Mouse (Mus musculus) hindbrain, embryonic 14.5 days (tissue): ENCODE data around the gene Atxn1. TPM values are rescaled to one million over a fixed set of nuclear protein-coding genes. Genes with fewer than 3 reads are reported as not detected.

Source experiments
- ATAC-seq: fragments of 200-750 bp; cut with Nextera tagmentation; 2 replicates; pipeline ENCODE4 v1.8.0; 2017; ENCODE audit warnings: moderate number of reproducible peaks, mild to moderate bottlenecking, moderate TSS enrichment, moderate library complexity; ENCODE audit not compliant: low FRiP score
- DNase-seq: peaks from one replicate; pipeline ENCODE4 v3.0.0-alpha.2; 2015; ENCODE audit warnings: low spot score
- H3K27ac ChIP-seq: fragments of 300-500 bp; sonication (generic); 2 replicates; pipeline ENCODE4 v1.5.1; 2014; ENCODE audit warnings: mild to moderate bottlenecking, moderate library complexity
- H3K27me3 ChIP-seq: fragments of 300-500 bp; sonication (generic); 2 replicates; pipeline ENCODE4 v1.6.1; 2014; ENCODE audit warnings: mild to moderate bottlenecking, low read length, mixed read lengths; ENCODE audit not compliant: control insufficient read depth, insufficient read depth
- H3K36me3 ChIP-seq: fragments of 300-500 bp; sonication (generic); replicated peaks from 2 replicates; pipeline ENCODE4 v1.6.1; 2014; ENCODE audit not compliant: control insufficient read depth, insufficient read depth
- H3K4me1 ChIP-seq: fragments of 300-500 bp; sonication (generic); replicated peaks from 2 replicates; pipeline ENCODE4 v1.6.1; 2014; ENCODE audit warnings: antibody characterized with exemption, low read length, mixed read lengths; ENCODE audit not compliant: control insufficient read depth, insufficient read depth
- H3K4me2 ChIP-seq: fragments of 300-500 bp; sonication (generic); replicated peaks from 2 replicates; pipeline ENCODE4 v1.6.1; 2014; ENCODE audit warnings: mild to moderate bottlenecking, moderate library complexity
- H3K4me3 ChIP-seq: fragments of 300-500 bp; sonication (generic); replicated peaks from 2 replicates; pipeline ENCODE4 v1.5.1; 2014; ENCODE audit warnings: mild to moderate bottlenecking, low read length
- H3K9ac ChIP-seq: fragments of 300-500 bp; sonication (generic); 2 replicates; pipeline ENCODE4 v1.6.1; 2014
- H3K9me3 ChIP-seq: fragments of 300-500 bp; sonication (generic); 2 replicates; pipeline ENCODE4 v1.6.1; 2016; ENCODE audit warnings: low read length; ENCODE audit not compliant: control insufficient read depth
- WGBS: fragments of 180-500 bp; shearing (Covaris S2); extraction: QIAGEN DNeasy Blood & Tissue Kit; methylation state at CpG from one replicate; pipeline ENCODE4 v1.1.7; 2014; 5-methylcytosine and 5-hydroxymethylcytosine counted together
- polyA plus RNA-seq: library from polyadenylated mRNA; unstranded; fragments of >200 nt; fragmentation: Nextera tagmentation; extraction: Ambion mirVana; gene quantifications from 2 replicates; pipeline ENCODE4 v1.2.1, GENCODE M21; 2014

The Atxn1 gene
- polyA plus RNA-seq, 1 experiment from 2014 or later, result 8.1 TPM

GRCm38 (mm10) chr13:45868886-45869285 lies 95.9 kb downstream of the Atxn1 start:
- no peaks in the 10 kb centered on the region for H3K27me3 ChIP-seq
- no peak overlapping the region for H3K27ac ChIP-seq
- H3K36me3 ChIP-seq, result no peaks in the 10 kb centered on the region
- WGBS, result 89% methylated on average over 8 of the region's 8 CpGs
- no peak for ATAC-seq
- H3K4me1 ChIP-seq, result no peaks in the 10 kb centered on the region
- H3K4me3 ChIP-seq, result no peak overlapping the region
- H3K4me2 ChIP-seq, result no peak overlapping the region
- no peak for DNase-seq
- H3K9ac ChIP-seq, result no peak overlapping the region
- H3K9me3 ChIP-seq, result no peaks in the 10 kb centered on the region

DNA sequence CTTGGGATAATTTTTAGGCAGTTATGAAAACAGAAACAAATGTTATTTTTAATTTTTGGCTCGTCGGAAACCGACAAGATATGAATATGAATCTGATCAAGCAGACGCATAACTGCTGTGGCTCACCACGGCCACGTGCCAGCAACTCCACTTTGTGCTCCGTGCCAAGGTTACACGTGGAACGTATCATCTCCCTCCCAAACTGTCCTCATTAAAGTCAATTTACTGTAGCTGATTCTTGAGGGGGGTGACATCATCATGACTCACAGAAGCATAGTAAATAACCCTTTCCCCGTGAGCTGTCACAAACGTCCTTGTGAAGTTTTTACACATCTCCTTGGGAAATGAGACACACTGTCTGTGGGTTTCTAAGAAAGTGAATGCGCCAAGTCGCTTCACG lies 97.5 kb downstream of the Atxn1 start:
- WGBS, result 87% methylated on average over 14 of the region's 14 CpGs
- no peak overlapping the region for H3K9ac ChIP-seq
- no peak for ATAC-seq
- H3K36me3 ChIP-seq, result no peaks in the 10 kb centered on the region
- H3K4me3 ChIP-seq, result no peak overlapping the region
- H3K9me3 ChIP-seq, result no peaks in the 10 kb centered on the region
- H3K4me2 ChIP-seq, result no peak overlapping the region
- H3K27me3 ChIP-seq, result no peaks in the 10 kb centered on the region
- no peak overlapping the region for H3K27ac ChIP-seq
- no peak for DNase-seq
- H3K4me1 ChIP-seq, result no peaks in the 10 kb centered on the region; the same call in 1 of the 2 replicates

DNA sequence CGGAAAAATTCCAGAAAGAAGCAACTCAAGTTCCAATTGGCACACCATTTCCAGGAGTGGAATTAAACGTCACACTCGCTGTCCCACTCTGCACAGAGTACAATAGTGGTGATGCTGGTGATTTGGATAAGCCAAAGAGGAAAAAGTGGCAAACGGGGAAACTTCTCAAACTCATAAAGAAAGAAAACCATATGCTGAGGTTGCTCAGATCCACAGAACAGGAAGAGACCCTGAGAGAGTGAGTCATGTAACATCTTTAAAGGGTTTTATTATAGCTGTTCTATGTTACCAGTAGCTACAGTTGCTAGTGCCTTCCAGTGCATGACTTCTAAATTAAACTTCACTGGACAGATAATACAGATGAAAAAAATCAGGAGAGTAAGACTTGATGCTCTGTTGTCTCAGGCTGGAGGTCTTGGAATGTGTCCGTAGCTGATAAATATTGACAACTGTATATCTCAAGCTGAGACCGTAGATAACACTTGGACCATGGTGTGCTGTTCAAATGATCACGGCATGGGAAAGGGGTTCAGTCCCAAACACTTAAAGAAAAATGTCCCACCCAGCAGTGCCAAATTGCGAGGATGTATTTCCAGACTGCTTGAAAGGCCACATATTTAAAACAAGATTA lies 98.1 kb downstream of the Atxn1 start:
- ATAC-seq (no peak), DNase-seq (no peak)
- WGBS, result 93% methylated on average over 8 of the region's 8 CpGs

GRCm38 (mm10) chr13:45865620-45866019 lies 99.2 kb downstream of the Atxn1 start:
- Histone ChIP-seq H3K27ac (no peak overlapping the region), H3K27me3 (no peaks in the 10 kb centered on the region), H3K4me2 (no peak overlapping the region), H3K36me3 (no peaks in the 10 kb centered on the region), H3K9me3 (no peaks in the 10 kb centered on the region), H3K9ac (no peak overlapping the region), H3K4me1 (peaks cover 6% of the 10 kb centered on the region; the same call in 1 of the 2 replicates), H3K4me3 (no peak overlapping the region)
- ATAC-seq, result no peak
- WGBS, result 93% methylated on average over 10 of the region's 10 CpGs
- DNase-seq, result no peak

More for the DNA sequence above, 98.1 kb downstream of the Atxn1 start:
- no peaks in the 10 kb centered on the region; the same call in 1 of the 2 replicates for H3K4me1 ChIP-seq
- no peak overlapping the region for H3K4me3 ChIP-seq
- H3K4me2 ChIP-seq, result no peak overlapping the region
- H3K9me3 ChIP-seq, result no peaks in the 10 kb centered on the region
- H3K36me3 ChIP-seq, result no peaks in the 10 kb centered on the region
- H3K27me3 ChIP-seq, result no peaks in the 10 kb centered on the region
- H3K27ac ChIP-seq, result no peak overlapping the region
- no peak overlapping the region for H3K9ac ChIP-seq

GRCm38 (mm10) chr13:45863779-45864178 lies 101.0 kb downstream of the Atxn1 start:
- H3K36me3 ChIP-seq, result no peaks in the 10 kb centered on the region
- no peak overlapping the region for H3K4me2 ChIP-seq
- H3K9me3 ChIP-seq, result no peaks in the 10 kb centered on the region
- no peak for ATAC-seq
- no peak for DNase-seq
- H3K4me3 ChIP-seq, result no peak overlapping the region
- H3K9ac ChIP-seq, result no peak overlapping the region
- 89% methylated on average over 8 of the region's 8 CpGs for WGBS
- H3K27ac ChIP-seq, result no peak overlapping the region
- H3K4me1 ChIP-seq, result peaks cover 13% of the 10 kb centered on the region; the same call in 1 of the 2 replicates
- H3K27me3 ChIP-seq, result no peaks in the 10 kb centered on the region

GRCm38 (mm10) chr13:45861885-45862605 lies 102.8 kb downstream of the Atxn1 start:
- DNase-seq (no peak), ATAC-seq (no peak)
- H3K4me2 ChIP-seq, result no peak overlapping the region
- peaks cover 13% of the 10 kb centered on the region; the same call in 1 of the 2 replicates for H3K4me1 ChIP-seq
- H3K36me3 ChIP-seq, result no peaks in the 10 kb centered on the region
- 69% methylated on average over 13 of the region's 13 CpGs for WGBS
- H3K27me3 ChIP-seq, result no peaks in the 10 kb centered on the region
- H3K4me3 ChIP-seq, result no peak overlapping the region
- no peak overlapping the region for H3K9ac ChIP-seq
- H3K9me3 ChIP-seq, result no peaks in the 10 kb centered on the region
- H3K27ac ChIP-seq, result no peak overlapping the region

DNA sequence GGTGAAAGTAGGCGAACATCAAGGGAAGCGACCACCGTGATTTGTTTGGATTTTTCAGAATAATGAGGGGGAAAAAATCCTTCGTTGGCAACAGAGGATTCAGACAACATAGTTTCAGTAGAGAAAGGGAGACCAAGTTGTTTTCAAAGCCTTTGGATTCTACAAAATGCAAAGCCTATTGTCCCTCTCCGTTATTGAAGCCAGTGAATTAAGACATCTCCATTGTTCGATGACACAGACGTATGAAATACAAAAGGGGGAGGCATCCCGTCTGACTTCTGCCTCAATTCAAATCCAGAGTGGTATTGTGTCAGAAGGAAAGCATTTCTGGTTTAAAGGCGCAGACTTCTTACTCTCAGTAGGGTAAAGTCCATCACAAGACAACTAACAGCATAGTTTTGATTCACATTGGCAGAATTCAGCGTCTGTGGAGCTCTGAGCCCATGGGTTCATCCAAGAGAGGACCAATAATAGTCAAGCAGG lies 103.7 kb downstream of the Atxn1 start:
- peak; percentile 27 for DNase-seq

GRCm38 (mm10) chr13:45859081-45859709 lies 105.6 kb downstream of the Atxn1 start:
- H3K9me3 ChIP-seq, result no peaks in the 10 kb centered on the region
- H3K4me2 ChIP-seq, result no peak overlapping the region
- WGBS, result 67% methylated on average over 12 of the region's 12 CpGs
- H3K4me3 ChIP-seq, result no peak overlapping the region
- H3K27ac ChIP-seq, result no peak overlapping the region
- peaks cover 13% of the 10 kb centered on the region; the same call in 1 of the 2 replicates for H3K4me1 ChIP-seq
- H3K9ac ChIP-seq, result no peak overlapping the region
- no peaks in the 10 kb centered on the region for H3K36me3 ChIP-seq
- DNase-seq (no peak), ATAC-seq (no peak)
- no peaks in the 10 kb centered on the region for H3K27me3 ChIP-seq

More for the DNA sequence above, 103.7 kb downstream of the Atxn1 start:
- no peaks in the 10 kb centered on the region for H3K9me3 ChIP-seq
- no peak overlapping the region for H3K9ac ChIP-seq
- no peak overlapping the region for H3K4me3 ChIP-seq
- H3K4me1 ChIP-seq, result peaks cover 13% of the 10 kb centered on the region; the same call in 1 of the 2 replicates
- H3K36me3 ChIP-seq, result no peaks in the 10 kb centered on the region
- H3K4me2 ChIP-seq, result no peak overlapping the region
- no peak for ATAC-seq
- H3K27me3 ChIP-seq, result no peaks in the 10 kb centered on the region
- 15% methylated on average over 10 of the region's 10 CpGs for WGBS
- H3K27ac ChIP-seq, result no peak overlapping the region

GRCm38 (mm10) chr13:45857416-45857815 lies 107.4 kb downstream of the Atxn1 start:
- ATAC-seq (no peak), DNase-seq (no peak)
- peaks cover 13% of the 10 kb centered on the region; the same call in 1 of the 2 replicates for H3K4me1 ChIP-seq
- H3K4me3 ChIP-seq, result no peak overlapping the region
- H3K27ac ChIP-seq, result no peak overlapping the region
- H3K4me2 ChIP-seq, result no peak overlapping the region
- H3K36me3 ChIP-seq, result no peaks in the 10 kb centered on the region
- H3K27me3 ChIP-seq, result no peaks in the 10 kb centered on the region
- no peak overlapping the region for H3K9ac ChIP-seq
- 87% methylated on average over 8 of the region's 8 CpGs for WGBS
- H3K9me3 ChIP-seq, result no peaks in the 10 kb centered on the region
